Mouse (Mus musculus) embryonic fibroblast, embryonic 13.5 days (primary cell): ENCODE data around the gene Gpr50.

Experiments used
- CTCF ChIP-seq: IDR thresholded peaks from 2 replicates; pipeline ENCODE4 v1.5.1; 2011; ENCODE audit warnings: mild to moderate bottlenecking, control low read depth, low read length, moderate library complexity, borderline replicate concordance; ENCODE audit not compliant: insufficient read depth
- POLR2A ChIP-seq: IDR thresholded peaks from 2 replicates; pipeline ENCODE4 v1.6.1; 2011; ENCODE audit warnings: low read depth, mild to moderate bottlenecking, control low read depth, low read length, moderate library complexity

DNA sequence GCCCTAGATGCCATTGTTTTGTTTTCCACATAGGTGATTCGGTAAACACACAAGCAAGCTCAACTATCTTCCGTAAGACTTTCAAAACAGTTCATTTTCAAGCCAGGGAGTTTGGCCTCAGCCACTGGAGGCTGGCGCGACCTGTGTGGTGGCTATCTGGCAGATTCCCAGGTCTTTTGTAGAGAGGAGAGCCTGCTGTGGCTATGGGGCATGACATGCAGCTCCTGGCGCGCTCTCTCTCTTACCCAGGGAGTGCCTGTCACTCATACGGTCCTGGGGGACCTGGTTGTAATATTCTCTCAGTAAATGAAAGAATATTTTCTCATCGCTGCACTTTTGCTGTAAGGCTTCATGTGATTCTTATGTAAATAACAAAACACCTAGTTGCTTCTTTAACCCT lies 13.5 kb upstream of the Gpr50 start:
- TF ChIP-seq CTCF = no peak
- TF ChIP-seq POLR2A = no peak
